Comparison of ENCODE assay signal across 15 mouse cellular contexts in genomic region chr9:86306556-86306955, GRCm38 (mm10).
"Had no signal": no experiment of that assay in that cellular context is flagged by ENCODE, and none has a peak within 500 bp of the region (broad histone marks: within the 10 kb centered on the region; RNA-seq: fewer than 3 reads in every experiment).

No protein-coding gene starts in this region.

- H3K36me3 ChIP-seq: kidney, embryonic 15.5 days; limb, embryonic 12.5 days; liver, embryonic 15.5 days; midbrain, embryonic 13.5 days; neural tube, embryonic 13.5 days; stomach, embryonic 15.5 days had no signal

- H3K4me1 ChIP-seq: kidney, embryonic 15.5 days; limb, embryonic 12.5 days; liver, embryonic 15.5 days; midbrain, embryonic 13.5 days; neural tube, embryonic 13.5 days; stomach, embryonic 15.5 days had no signal

- H3K27me3 ChIP-seq: kidney, embryonic 15.5 days; limb, embryonic 12.5 days; liver, embryonic 15.5 days; midbrain, embryonic 13.5 days; neural tube, embryonic 13.5 days; stomach, embryonic 15.5 days had no signal

- H3K9me3 ChIP-seq: kidney, embryonic 15.5 days; limb, embryonic 12.5 days; liver, embryonic 15.5 days; midbrain, embryonic 13.5 days; neural tube, embryonic 13.5 days; stomach, embryonic 15.5 days had no signal

- DNase-seq: kidney, adult 2 months; kidney, postnatal 14 days; lung, adult 2 months; lung, postnatal 36 days; right cerebral cortex, postnatal 14 days; thymus, adult 2 months; thymus, postnatal 25 days had no signal

- H3K4me3 ChIP-seq: kidney, embryonic 15.5 days; limb, embryonic 12.5 days; liver, embryonic 15.5 days; midbrain, embryonic 13.5 days; neural tube, embryonic 13.5 days; stomach, embryonic 15.5 days had no signal

- H3K4me2 ChIP-seq: kidney, embryonic 15.5 days; limb, embryonic 12.5 days; liver, embryonic 11.5 days; liver, embryonic 15.5 days; midbrain, embryonic 13.5 days; neural tube, embryonic 13.5 days; stomach, embryonic 15.5 days had no signal

- H3K9ac ChIP-seq: kidney, embryonic 15.5 days; limb, embryonic 12.5 days; liver, embryonic 15.5 days; midbrain, embryonic 13.5 days; neural tube, embryonic 13.5 days; stomach, embryonic 15.5 days had no signal

- H3K27ac ChIP-seq: kidney, embryonic 15.5 days; limb, embryonic 12.5 days; liver, embryonic 15.5 days; midbrain, embryonic 13.5 days; neural tube, embryonic 13.5 days; stomach, embryonic 15.5 days had no signal

- ATAC-seq: lung, postnatal 0 days; midbrain, embryonic 13.5 days had no signal
